Mouse (Mus musculus) midbrain, embryonic 10.5 days (tissue): ENCODE results near the gene Sesn3. TPM values are rescaled to one million over a fixed set of nuclear protein-coding genes. Genes with fewer than 3 reads are reported as not detected.
"Not testable (repeated sequence)": the region's sequence is repeated elsewhere in the genome, so short reads cannot be mapped to it uniquely, and the experiment has no call there.

Experiments used
- DNase-seq: peaks from one replicate; pipeline ENCODE4 v3.0.0-alpha.2; 2017; ENCODE audit warnings: low spot score
- H3K27ac ChIP-seq: fragments of 300-500 bp; sonication (generic); replicated peaks from 2 replicates; pipeline ENCODE4 v1.5.1; 2016; ENCODE audit warnings: mild to moderate bottlenecking
- H3K27me3 ChIP-seq: fragments of 300-500 bp; sonication (generic); 2 replicates; pipeline ENCODE4 v1.6.1; 2016; ENCODE audit warnings: low read depth, mild to moderate bottlenecking; ENCODE audit not compliant: poor library complexity, severe bottlenecking
- H3K36me3 ChIP-seq: fragments of 300-500 bp; sonication (generic); 2 replicates; pipeline ENCODE4 v1.6.1; 2016; ENCODE audit warnings: mild to moderate bottlenecking, moderate library complexity
- H3K4me1 ChIP-seq: fragments of 300-500 bp; sonication (generic); 2 replicates; pipeline ENCODE4 v1.6.1; 2016
- H3K4me3 ChIP-seq: fragments of 300-500 bp; sonication (generic); 2 replicates; pipeline ENCODE4 v1.5.1; 2016; ENCODE audit warnings: mild to moderate bottlenecking, moderate library complexity
- H3K9me3 ChIP-seq: fragments of 300-500 bp; sonication (generic); replicated peaks from 2 replicates; pipeline ENCODE4 v1.6.1; 2016; ENCODE audit warnings: mild to moderate bottlenecking
- WGBS: fragments of 180-500 bp; shearing (Covaris S2); methylation state at CpG from one replicate; pipeline ENCODE4 v1.1.7; 2016; 5-methylcytosine and 5-hydroxymethylcytosine counted together
- polyA plus RNA-seq: library from polyadenylated mRNA; unstranded; fragments of >200 nt; fragmentation: Nextera tagmentation; extraction: Ambion mirVana; gene quantifications from 2 replicates; pipeline ENCODE4 v1.2.1, GENCODE M21; 2016

Sesn3 gene
- polyA plus RNA-seq, result 16.0 and 16.2 TPM in 2 replicates

DNA sequence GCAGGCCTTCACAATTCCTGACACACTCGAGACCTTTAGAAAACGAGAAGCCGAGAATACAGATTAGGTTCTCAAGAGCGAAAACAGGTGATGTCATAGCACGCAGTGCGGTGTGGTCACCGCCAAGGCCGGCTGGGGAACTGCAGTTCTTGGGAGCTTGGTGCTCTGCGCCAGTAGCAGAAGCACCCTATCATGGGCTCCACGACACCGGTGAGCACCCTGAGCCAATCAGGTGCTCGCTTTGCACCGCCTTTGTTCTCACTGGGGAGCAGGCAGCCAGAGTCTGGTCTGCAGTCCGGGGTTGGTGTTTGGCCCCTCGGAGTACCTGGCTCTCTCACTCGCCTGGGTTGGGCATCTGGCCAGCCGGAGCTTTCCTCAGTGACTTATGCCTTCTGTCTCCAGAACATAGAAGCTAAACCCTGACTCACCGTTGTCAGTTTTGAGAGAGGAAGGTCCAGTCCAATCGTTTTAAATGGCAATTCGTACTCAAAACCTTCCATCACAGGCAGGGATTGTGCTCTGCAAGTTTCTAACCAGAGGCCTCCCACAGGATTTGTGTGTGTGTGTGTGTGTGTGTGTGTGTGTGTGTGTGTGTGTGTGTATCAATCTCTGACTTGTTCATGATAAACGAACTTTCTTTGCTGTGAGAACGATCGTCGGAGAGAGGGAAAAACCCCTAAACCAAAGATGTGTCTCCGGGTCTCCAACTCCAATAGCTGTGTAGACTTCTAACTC, at the start of gene Sesn3:
Sesn3 (plus strand) TSS at position 82 of the 735 bp plus-strand sequence.
- Histone ChIP-seq H3K27me3 (no peaks in the 10 kb centered on the region), H3K4me1 (peaks cover 15% of the 10 kb centered on the region), H3K36me3 (no peaks in the 10 kb centered on the region), H3K9me3 (no peaks in the 10 kb centered on the region), H3K4me3 (peak within 1 kb of the TSS; percentile 84), H3K27ac (peak within 1 kb of the TSS; percentile 83)
- peak; percentile 79 for DNase-seq
- WGBS, result 2% methylated on average over 25 of the region's 25 CpGs

DNA sequence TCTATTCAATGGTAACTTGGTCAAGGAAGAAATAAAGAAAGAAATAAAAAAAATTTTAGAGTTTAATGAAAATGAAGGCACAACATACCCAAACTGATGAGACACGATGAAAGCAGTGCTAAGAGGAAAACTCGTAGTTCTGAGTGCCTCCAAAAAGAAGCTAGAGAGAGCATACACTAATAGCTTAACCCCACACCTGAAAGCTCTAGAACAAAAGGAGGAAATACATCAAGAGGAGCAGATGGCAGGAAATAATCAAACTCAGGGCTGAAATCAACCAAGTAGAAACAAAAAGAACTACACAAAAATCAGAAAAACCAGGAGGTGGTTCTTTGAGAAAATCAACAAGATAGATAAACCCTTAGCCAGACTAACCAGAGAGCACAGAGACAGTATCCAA, 47.8 kb upstream of the Sesn3 start:
- H3K27me3 ChIP-seq, H3K4me1 ChIP-seq, H3K4me3 ChIP-seq, H3K36me3 ChIP-seq, H3K9me3 ChIP-seq, DNase-seq, H3K27ac ChIP-seq: not testable (repeated sequence)
- WGBS, result 84% methylated on average over 2 of the region's 2 CpGs

DNA sequence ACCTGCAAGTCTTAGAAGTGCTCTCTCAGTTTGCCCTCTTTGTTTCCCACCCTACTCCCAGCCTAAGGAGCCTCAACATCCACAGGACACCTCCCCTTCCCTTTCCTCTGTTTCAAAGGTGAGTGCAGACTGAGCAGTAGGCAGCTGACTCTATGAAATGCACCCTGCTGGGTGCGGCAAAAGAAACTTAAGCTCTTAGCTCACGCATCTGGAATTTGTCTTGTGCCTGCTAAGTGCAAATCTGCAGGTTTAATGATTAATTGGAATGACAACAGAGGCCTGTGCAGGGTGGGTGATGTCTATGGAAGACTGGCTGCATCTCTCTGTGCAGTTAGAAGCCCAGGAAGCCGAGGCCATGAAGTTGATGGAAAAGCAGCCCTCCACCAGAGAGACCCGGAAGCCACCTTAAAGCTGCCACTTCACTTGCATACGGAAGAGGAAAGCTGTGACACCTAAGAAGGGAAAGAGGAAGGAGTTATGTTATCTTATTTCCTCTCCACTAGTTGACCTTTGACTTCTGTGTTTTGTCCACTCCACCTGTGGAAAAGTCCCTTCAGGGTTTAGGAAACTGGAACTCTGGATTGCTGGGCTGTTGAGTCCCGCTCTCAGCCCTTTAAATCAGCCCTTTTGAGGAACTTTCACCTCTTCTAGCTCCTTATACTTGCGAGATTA, 41.0 kb upstream of the Sesn3 start:
- 50% methylated on average over 7 of the region's 7 CpGs for WGBS
- H3K4me1 ChIP-seq, result peaks cover 6% of the 10 kb centered on the region
- H3K9me3 ChIP-seq, result no peaks in the 10 kb centered on the region
- no peak overlapping the region for H3K27ac ChIP-seq
- H3K36me3 ChIP-seq, result no peaks in the 10 kb centered on the region
- H3K27me3 ChIP-seq, result no peaks in the 10 kb centered on the region
- H3K4me3 ChIP-seq, result no peak overlapping the region
- DNase-seq, result no peak

DNA sequence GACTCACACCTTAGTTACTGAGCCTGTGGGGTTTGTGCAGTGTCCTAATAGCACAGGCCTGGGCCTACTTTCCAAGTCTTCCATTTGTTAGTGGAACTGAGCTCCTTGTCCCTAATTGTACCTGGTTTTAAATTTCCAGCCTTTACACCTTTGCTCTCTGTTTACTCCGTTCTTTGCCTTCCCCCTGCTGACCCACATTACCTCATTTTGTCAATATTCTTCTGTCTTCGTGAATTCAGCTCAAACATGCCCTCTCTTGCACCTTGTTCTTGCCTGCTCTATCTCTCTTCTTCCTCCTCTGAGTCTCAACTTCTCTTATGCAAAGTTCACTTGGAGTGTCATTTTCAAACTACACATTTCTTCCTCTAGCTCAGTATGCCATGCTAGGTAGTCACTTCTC, 39.6 kb upstream of the Sesn3 start:
- peaks cover 6% of the 10 kb centered on the region for H3K4me1 ChIP-seq
- no peaks in the 10 kb centered on the region for H3K27me3 ChIP-seq
- no peak for DNase-seq
- H3K27ac ChIP-seq, result no peak overlapping the region
- no peak overlapping the region for H3K4me3 ChIP-seq
- H3K36me3 ChIP-seq, result no peaks in the 10 kb centered on the region
- no peaks in the 10 kb centered on the region for H3K9me3 ChIP-seq
- WGBS, result 77% methylated on average over 2 of the region's 2 CpGs

DNA sequence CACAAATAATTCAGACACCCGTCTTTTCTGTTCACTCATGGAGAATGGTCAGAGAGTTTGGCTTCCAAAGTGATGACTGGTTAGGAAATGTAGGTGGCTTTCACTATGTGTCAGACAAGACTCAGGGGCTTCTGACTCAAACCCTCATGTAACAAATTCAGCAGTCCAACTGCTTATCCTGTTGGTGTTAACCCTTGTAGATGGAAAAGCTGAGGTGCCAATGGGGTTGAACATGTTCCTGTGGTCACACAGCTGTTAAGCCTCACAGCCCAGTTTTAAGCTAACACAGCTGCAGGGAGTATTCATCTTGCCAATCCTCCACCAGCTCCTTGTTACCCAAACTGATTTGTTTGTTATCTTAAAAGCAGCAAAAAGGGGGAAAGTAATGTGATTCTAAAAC, 33.9 kb upstream of the Sesn3 start:
- peaks cover 21% of the 10 kb centered on the region for H3K4me1 ChIP-seq
- DNase-seq, H3K27ac ChIP-seq, H3K9me3 ChIP-seq, H3K27me3 ChIP-seq, H3K4me3 ChIP-seq, H3K36me3 ChIP-seq: not testable (repeated sequence)
- WGBS, result 72% methylated on average over 1 of the region's 1 CpGs

DNA sequence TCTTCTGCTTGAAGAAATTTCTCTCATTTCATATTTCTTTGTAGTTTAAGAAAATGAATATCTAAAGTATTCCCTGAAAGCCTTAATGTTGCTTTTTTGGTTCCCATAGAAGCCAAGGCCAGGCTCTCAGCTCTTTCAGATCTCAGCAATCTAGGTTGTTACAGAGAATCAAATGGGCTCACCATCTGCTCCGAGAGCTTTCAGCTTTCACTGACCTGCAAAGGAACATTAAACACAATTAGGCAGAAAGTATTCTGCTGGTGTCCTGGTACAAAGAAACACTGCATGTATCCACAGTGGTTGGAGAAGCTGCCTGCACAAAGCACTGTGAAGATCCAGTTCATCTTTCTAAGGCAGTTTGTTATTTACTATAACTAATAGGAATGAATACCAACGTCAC, 32.6 kb upstream of the Sesn3 start:
- no peak overlapping the region for H3K27ac ChIP-seq
- H3K27me3 ChIP-seq, result no peaks in the 10 kb centered on the region
- WGBS, result 79% methylated on average over 2 of the region's 2 CpGs
- H3K4me1 ChIP-seq, result peaks cover 30% of the 10 kb centered on the region
- no peak overlapping the region for H3K4me3 ChIP-seq
- H3K9me3 ChIP-seq, result no peaks in the 10 kb centered on the region
- no peak for DNase-seq
- no peaks in the 10 kb centered on the region for H3K36me3 ChIP-seq

DNA sequence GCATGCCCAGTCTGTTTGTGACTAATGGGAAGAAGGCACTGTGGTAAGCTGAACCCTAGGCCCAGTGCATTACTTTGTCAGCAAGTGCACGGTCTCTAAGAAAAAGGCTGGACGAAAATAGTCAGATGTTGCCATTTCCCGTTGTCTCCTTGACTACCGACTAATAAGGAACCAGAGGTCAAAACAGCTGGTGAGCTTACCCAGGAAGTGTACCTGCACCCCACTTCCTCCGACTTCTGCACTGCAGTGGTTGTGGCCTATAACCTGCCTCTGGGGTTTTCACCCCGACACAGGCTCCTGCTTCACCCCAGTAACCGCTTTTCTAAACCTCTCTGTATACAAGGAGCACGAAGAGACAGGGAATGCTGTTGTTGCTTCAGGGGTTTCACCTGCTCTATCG, 30.3 kb upstream of the Sesn3 start:
- no peak for DNase-seq

DNA sequence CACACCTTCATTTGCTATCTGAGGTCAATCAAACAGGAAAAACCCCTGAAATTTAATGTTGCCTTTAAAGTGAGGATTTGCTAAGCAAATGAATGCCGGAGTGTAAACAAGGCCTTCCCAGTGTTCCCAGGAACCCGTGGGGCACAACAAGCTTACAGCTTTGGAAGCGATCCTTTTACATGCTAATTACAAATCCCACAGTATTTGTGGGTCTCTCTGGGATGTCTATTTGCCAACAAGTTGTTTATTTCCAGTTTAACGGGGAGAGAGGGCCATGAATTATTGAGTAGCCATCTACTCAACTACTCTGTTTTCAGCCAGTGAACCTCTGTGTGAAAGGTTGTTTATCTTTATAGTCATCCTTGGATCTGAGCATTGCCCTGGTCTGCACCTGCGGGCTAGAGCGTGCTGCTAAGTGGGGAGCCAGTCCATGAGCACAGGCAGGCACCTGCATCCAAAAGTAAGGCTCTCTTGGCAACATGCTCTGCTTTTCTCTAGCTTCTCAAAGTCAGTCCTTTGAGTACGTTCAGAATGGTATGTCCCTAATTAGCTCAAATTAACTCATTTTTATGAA, 29.8 kb upstream of the Sesn3 start:
- no peaks in the 10 kb centered on the region for H3K27me3 ChIP-seq
- H3K27ac ChIP-seq, result no peak overlapping the region
- H3K4me1 ChIP-seq, result peaks cover 30% of the 10 kb centered on the region
- H3K36me3 ChIP-seq, result no peaks in the 10 kb centered on the region
- 23% methylated on average over 7 of the region's 7 CpGs for WGBS
- no peaks in the 10 kb centered on the region for H3K9me3 ChIP-seq
- H3K4me3 ChIP-seq, result no peak overlapping the region
- DNase-seq, result no peak

More for the DNA sequence above, 30.3 kb upstream of the Sesn3 start:
- peaks cover 30% of the 10 kb centered on the region for H3K4me1 ChIP-seq
- no peaks in the 10 kb centered on the region for H3K36me3 ChIP-seq
- 33% methylated on average over 9 of the region's 9 CpGs for WGBS
- no peak overlapping the region for H3K4me3 ChIP-seq
- H3K27me3 ChIP-seq, result no peaks in the 10 kb centered on the region
- no peaks in the 10 kb centered on the region for H3K9me3 ChIP-seq
- no peak overlapping the region for H3K27ac ChIP-seq

DNA sequence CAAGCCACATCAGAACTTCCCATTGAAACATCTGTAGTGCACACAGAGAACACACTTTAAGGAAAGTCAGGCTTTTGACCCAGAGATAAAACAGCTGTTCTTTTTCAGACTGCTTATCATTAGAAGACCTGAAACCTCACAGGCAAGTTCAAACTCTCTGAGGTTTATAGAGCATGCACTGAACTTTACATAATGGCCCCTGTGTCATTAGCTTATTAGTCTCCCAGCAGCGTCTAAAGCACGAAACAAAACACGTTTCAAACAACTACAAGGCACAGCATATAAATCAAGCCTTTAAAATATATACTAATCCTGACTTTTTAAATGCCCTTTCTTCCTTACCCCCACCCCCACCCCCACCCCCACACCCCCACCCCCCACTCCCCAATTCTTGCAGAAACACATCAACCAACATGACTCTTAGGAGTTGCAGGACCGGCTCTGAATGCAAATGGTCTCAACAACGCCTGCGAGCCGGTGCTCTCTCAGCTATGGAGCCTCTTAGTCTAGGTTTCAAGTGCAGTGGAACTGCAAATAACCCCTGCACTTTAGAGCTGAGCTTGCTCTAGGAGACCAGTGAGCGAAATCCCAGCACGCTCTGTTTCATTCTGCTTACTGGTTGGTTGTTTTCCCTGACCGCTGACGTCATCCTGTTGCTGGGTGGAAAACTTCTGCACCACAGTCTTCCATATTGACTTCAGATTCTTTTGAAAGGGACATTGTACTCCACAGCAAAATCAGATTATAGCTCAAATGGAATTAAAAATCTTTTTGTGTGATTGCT, 28.7 kb upstream of the Sesn3 start:
- H3K27ac ChIP-seq, result peak overlapping the region; percentile 50
- 29% methylated on average over 11 of the region's 11 CpGs for WGBS
- no peak overlapping the region for H3K4me3 ChIP-seq

DNA sequence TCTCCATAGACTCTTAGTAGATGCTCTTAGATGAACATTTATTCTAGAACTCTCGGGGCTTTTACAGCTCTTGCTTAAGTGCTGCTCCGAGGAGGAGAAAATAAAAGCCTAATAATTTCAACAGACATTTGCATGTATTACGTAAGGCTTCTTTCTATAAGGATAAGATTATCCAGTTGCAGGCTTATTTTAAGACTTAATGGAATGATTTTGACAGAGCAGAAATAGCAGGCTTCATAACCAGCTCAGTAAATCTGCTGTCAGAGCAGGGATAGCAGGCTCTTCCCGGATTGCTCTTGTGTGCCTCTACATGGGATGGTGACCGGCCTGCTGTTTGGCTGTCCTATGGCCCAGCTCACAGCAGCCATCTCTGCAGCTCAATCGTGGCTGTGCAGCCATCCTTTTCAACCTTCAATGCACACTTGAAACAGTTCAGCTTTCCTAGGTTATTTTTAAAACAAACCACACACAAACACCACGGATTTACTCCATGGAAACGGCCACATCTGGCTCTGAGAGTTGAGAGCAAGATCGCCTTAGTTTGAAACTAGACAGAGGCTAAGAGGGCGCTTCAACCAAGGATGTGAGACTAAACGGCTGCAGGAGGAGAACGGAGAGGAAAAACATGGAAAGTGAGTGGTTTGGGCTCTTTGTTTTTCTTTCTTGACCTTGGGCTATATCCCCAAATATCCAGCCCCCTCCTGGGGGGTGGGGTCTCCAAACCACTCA, 27.2 kb upstream of the Sesn3 start:
- WGBS, result 77% methylated on average over 12 of the region's 12 CpGs
- no peaks in the 10 kb centered on the region for H3K36me3 ChIP-seq
- H3K4me1 ChIP-seq, result peaks cover 30% of the 10 kb centered on the region
- no peaks in the 10 kb centered on the region for H3K27me3 ChIP-seq
- DNase-seq, result no peak
- no peak overlapping the region for H3K4me3 ChIP-seq
- 0 out of 2 replicates have a peak overlapping the region, but pooled peaks have one; percentile 33 for H3K27ac ChIP-seq
- no peaks in the 10 kb centered on the region for H3K9me3 ChIP-seq

More for the DNA sequence above, 28.7 kb upstream of the Sesn3 start:
- H3K4me1 ChIP-seq, result peaks cover 30% of the 10 kb centered on the region
- DNase-seq, result peak; percentile 44
- H3K9me3 ChIP-seq, result no peaks in the 10 kb centered on the region
- H3K36me3 ChIP-seq, result no peaks in the 10 kb centered on the region
- H3K27me3 ChIP-seq, result no peaks in the 10 kb centered on the region

DNA sequence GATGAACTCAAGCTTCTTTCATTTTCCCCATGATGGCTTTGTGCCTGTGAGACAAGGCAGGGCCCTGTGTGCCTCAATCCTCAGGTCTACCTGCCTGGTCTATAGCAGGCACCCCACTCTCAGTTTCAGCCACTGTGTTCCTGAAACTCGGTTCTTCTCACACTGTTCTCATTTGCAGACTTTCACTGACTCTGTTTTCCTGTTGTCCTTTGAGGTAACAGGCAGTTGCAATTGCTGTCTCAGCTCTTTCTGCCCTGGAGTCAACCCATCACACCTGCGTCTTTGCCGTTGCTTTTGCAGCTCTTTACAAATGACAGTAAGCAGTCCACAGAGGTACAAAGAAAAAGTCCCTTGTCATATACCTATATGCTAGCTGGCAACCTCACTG, 26.7 kb upstream of the Sesn3 start:
- Histone ChIP-seq H3K27me3 (no peaks in the 10 kb centered on the region), H3K4me1 (peaks cover 30% of the 10 kb centered on the region), H3K27ac (no peak overlapping the region), H3K36me3 (no peaks in the 10 kb centered on the region), H3K4me3 (no peak overlapping the region), H3K9me3 (no peaks in the 10 kb centered on the region)
- WGBS, result 89% methylated on average over 3 of the region's 3 CpGs
- DNase-seq, result no peak

DNA sequence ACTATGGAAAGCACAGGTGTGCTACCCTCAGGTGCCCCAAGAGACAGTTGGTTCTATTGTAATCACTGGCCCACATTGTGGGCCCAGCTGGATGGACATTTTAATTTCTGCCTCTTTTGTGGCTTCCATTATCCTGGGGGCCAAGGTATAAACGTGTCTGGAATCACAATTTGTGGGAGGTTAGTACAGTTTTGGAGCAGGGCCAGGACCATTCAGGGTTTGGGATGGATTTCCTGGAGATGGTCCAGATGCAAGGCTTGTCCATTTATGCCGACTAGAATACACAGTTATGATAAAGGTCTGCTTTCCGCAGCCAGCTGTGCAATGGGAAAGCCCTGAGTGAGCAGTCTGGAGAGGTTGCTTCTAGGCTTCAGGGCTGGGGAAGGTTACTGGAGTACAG, 13.7 kb upstream of the Sesn3 start:
- WGBS, result 81% methylated on average over 3 of the region's 3 CpGs
- Histone ChIP-seq H3K27me3 (no peaks in the 10 kb centered on the region), H3K4me1 (no peaks in the 10 kb centered on the region; the same call in 1 of the 2 replicates), H3K27ac (no peak overlapping the region), H3K9me3 (no peaks in the 10 kb centered on the region), H3K4me3 (no peak overlapping the region), H3K36me3 (no peaks in the 10 kb centered on the region)
- DNase-seq, result no peak
